Mouse (Mus musculus) kidney, adult 10 weeks (tissue): ENCODE results near the gene Gm10340. TPM values are rescaled to one million over a fixed set of nuclear protein-coding genes. Genes with fewer than 3 reads are reported as not detected.

Experiments
- polyA plus RNA-seq: library from polyadenylated mRNA; stranded (reverse); fragments of 350-450 nt; fragmentation: Illumina TruSeq; extraction: RNeasy Lipid Tissue Mini Kit (QIAGEN cat#74804); gene quantifications from one replicate; pipeline ENCODE4 v1.2.3, GENCODE M21; 2014; ENCODE audit warnings: low read depth, low replicate concordance

The Gm10340 gene
- not detected for polyA plus RNA-seq

GRCm38 (mm10) chr14:3133697-3134096 is at the start of gene Gm10340:
Gene Gm10340 (plus strand): TSS chr14:3133997.

DNA sequence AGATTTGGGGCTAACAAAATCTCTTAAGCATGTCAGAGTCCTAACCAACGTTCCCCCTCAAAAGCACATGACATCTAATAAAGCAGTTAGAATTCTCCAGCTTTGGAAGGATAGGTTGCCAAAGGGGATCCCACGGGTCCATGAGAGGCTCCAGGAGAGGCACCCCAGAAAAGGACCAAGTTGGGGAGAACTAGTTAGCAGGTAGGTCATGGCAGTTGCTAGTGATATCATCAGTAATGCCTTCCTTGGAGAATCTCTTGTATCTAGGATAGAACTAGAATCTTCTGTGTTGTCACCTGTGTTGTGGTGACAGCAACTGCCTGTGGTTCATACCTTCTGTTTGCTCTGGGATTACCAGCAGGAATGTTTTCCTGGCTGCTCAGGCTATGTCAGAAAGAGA is 54.2 kb downstream of the Gm10340 start, which contains the start of gene Gm5795:
Gene Gm5795, plus strand, starts transcription at position 301 of the 400 bp plus-strand sequence.

Other genes with a start within 250 kb of the Gm10340 start
- not detected for gene Gm2888, start 104.0 kb upstream of the Gm10340 start, polyA plus RNA-seq
- not detected for gene Gm2897, start 84.7 kb upstream of the Gm10340 start, polyA plus RNA-seq
- not detected for gene Gm5795, start 54.3 kb downstream of the Gm10340 start, polyA plus RNA-seq
- gene D830030K20Rik, start 74.5 kb downstream of the Gm10340 start, polyA plus RNA-seq = 0.49 TPM
- gene Gm2956, start 198.6 kb downstream of the Gm10340 start, polyA plus RNA-seq = not detected